Mouse (Mus musculus): ENCODE data around the gene Vmn1r57.
"Not testable (repeated sequence)": the region's sequence is repeated elsewhere in the genome, so short reads cannot be mapped to it uniquely, and the experiment has no call there.

Vmn1r57 gene

GRCm38 (mm10) chr7:5218193-5218592, at the start of gene Vmn1r57:
Vmn1r57 (plus strand) TSS chr7:5218493.
- in situ Hi-C loops (cut with MboI; ENCODE audit: low pct_unique_long_range_greater_than_20kb in 1 of 2, low sequenced_read_pairs in 2 of 2, unreplicated experiment in 1 of 2) = not testable (repeated sequence)

GRCm38 (mm10) chr7:5196647-5197046, 21.6 kb upstream of the Vmn1r57 start, which contains the start of gene Vmn1r56:
Vmn1r56 (minus strand) TSS chr7:5196747.
- in situ Hi-C loops (cut with MboI; ENCODE audit: low pct_unique_long_range_greater_than_20kb in 1 of 2, low sequenced_read_pairs in 2 of 2, unreplicated experiment in 1 of 2) = not testable (repeated sequence)

GRCm38 (mm10) chr7:5263051-5263450, 44.8 kb downstream of the Vmn1r57 start:
- in situ Hi-C loops (cut with MboI; ENCODE audit: low pct_unique_long_range_greater_than_20kb in 1 of 2, low sequenced_read_pairs in 2 of 2, unreplicated experiment in 1 of 2) = no loop called here
